Mouse (Mus musculus): Measurements from ENCODE around the gene Elovl4. TPM values are rescaled to one million over a fixed set of nuclear protein-coding genes. Genes with fewer than 3 reads are reported as not detected.
A peak's percentile ranks its signal among the peaks of the same experiment; 100 is the strongest.

Gene Elovl4
- polyA plus RNA-seq, 1 experiment from 2014 or later, result 0.53 TPM

DNA sequence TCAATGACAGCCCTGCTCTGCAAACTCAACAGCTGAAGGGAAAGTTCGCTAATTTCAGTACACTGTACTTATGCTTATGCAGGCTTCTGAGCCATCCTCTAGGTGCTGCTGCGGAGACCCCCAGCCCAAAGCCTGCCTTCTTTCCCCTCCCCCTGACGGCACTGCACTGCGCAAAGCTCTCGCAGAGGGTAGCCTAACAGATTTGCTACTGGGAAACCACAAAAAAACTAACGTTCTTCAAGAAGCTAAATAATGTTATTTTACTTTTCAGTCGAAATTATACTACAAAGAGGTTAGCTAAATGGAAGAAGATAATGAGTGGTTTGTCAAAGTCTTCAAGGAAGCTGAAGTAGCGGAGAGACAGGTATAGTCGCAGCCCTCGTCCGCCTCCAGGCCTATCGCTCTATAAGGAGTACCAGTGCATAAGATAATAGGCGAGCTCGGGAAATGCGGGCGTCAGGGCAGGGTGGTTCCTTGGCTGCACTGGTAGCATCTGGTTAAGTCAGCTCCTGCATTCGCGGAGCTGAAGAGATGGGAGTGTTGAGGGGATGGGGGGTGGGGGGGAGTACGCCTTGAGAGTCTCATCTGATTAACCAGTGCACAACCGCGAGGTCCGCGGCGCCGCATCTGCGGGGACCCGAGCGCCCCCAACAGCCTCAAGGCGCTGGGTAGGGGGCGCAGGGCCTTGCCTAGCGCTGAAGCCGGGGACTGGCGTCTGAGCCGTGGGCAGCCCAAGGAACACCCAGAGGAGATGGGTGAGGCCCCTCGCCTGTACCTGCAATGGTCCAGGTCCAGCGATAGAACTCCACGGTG, 707 bp downstream of the Elovl4 start:
- Histone ChIP-seq H3K4me3 (replicated peaks) (peak overlapping the region; percentile 52), H3K27ac (no peak overlapping the region), H3K4me1 (replicated peaks) (peaks cover 13% of the 10 kb centered on the region), H3K4me2 (peak overlapping the region; percentile 70), H3K27me3 (peaks cover 45% of the 10 kb centered on the region), H3K9ac (no peak overlapping the region), H3K36me3 (no peaks in the 10 kb centered on the region), H3K9me3 (replicated peaks) (no peaks in the 10 kb centered on the region)
- ATAC-seq (ENCODE audit: low read depth), result no peak
- 1% methylated on average over 37 of the region's 37 CpGs for WGBS (ENCODE audit: insufficient replicate concordance)
- no peak for DNase-seq

DNA sequence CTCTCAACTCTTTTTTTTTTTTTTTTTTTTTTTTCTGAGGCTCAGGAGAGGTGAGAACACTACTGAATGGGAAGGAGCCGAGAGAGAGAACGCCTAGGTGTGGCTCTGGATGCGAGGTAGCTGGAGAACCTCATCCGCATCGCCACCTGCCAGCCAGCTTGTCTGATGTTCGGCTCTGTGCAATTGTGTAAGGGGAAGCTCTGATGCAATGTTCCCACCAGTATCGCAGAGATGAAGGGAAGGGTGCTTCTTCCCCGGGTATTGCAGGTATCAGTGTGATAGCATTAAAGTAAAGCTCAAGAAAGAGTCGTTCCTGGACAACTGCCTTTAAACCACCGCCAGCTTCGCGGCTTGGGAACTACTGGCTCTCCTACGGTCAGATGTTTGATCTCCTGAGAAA, 1.7 kb downstream of the Elovl4 start:
- Histone ChIP-seq H3K36me3 (no peaks in the 10 kb centered on the region), H3K4me2 (no peak overlapping the region), H3K4me1 (replicated peaks) (peaks cover 13% of the 10 kb centered on the region), H3K4me3 (replicated peaks) (no peak overlapping the region), H3K9me3 (replicated peaks) (no peaks in the 10 kb centered on the region), H3K9ac (no peak overlapping the region), H3K27me3 (peaks cover 45% of the 10 kb centered on the region), H3K27ac (no peak overlapping the region)
- 45% methylated on average over 13 of the region's 13 CpGs for WGBS (ENCODE audit: insufficient replicate concordance)
- ATAC-seq (ENCODE audit: low read depth) (no peak), DNase-seq (no peak)

DNA sequence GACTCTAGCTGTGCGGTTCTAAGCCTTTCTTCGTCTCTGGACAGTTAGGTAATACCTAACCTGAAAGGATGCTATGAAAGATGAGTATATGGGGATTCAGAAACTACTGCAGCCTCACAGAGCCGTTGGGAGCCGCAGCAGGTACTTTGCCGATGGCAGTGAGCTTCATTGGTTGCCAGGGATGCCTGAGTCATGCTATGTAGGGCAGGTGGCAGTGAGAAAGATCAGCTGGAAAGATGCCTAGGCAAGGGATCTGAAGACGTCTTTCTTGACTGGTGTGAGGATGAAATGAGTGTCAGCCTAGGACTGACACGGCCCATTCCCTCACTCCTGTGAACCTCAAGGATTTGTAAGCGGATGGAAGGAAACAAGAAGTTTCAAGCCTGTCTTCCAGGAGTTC, 8.2 kb downstream of the Elovl4 start:
- Histone ChIP-seq H3K36me3 (no peaks in the 10 kb centered on the region), H3K27ac (no peak overlapping the region), H3K4me1 (replicated peaks) (no peaks in the 10 kb centered on the region), H3K4me2 (no peak overlapping the region), H3K27me3 (0 out of 2 replicates have a peak, but pooled peaks cover 4% of the 10 kb centered on the region), H3K9ac (no peak overlapping the region), H3K4me3 (replicated peaks) (no peak overlapping the region), H3K9me3 (replicated peaks) (no peaks in the 10 kb centered on the region)
- ATAC-seq (ENCODE audit: low read depth) (no peak), DNase-seq (no peak)
- whole genome bisulfite sequencing (ENCODE audit: insufficient replicate concordance), result 70% methylated on average over 8 of the region's 8 CpGs

DNA sequence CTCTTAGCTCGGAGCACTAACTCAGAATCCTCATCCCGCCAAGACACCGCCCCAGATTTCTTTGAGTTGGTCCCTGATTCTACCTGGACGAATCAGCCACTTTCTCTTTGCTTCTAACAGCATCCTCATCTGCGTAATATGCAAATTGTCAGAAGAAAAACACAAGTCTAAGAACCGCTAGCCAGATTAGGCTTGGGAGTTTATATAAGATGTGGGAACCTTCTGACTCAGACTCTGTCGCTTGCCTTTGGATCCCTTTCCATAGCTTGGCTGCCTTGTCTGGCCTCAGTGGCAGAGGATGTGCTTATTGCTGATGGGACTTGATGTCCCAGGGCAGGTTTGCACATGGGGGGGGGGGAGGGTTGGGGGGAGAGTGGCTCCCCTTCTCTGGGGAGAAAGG, 9.2 kb downstream of the Elovl4 start:
- H3K27me3 ChIP-seq, result no peaks in the 10 kb centered on the region
- no peak for ATAC-seq (ENCODE audit: low read depth)
- WGBS (ENCODE audit: insufficient replicate concordance), result 70% methylated on average over 7 of the region's 7 CpGs
- no peaks in the 10 kb centered on the region for H3K36me3 ChIP-seq
- no peak for DNase-seq
- H3K27ac ChIP-seq, result no peak overlapping the region
- no peak overlapping the region for H3K4me2 ChIP-seq
- H3K9me3 ChIP-seq (replicated peaks), result no peaks in the 10 kb centered on the region
- no peak overlapping the region for H3K4me3 ChIP-seq (replicated peaks)
- H3K9ac ChIP-seq, result no peak overlapping the region
- no peaks in the 10 kb centered on the region for H3K4me1 ChIP-seq (replicated peaks)

DNA sequence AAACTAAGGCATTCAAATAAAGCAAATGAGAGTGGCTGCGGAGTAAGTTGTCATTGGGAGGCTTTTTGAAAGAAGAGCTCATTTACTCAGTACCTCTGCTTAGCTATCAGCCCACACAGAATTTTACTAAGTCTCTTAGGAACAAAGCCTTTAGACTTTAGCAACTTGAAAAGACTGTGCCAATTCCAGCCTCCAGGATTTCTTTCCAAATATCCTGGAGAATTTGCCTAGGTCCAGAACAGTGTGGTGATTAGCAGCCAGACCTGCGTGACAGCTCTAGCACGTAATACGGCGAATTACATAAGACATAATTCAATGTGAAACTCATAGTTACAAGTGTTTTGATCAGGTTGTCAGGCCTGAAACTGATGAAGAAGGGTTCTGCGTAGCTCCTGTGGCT, 16.8 kb downstream of the Elovl4 start:
- DNase-seq (no peak), ATAC-seq (ENCODE audit: low read depth) (no peak)
- Histone ChIP-seq H3K4me2 (no peak overlapping the region), H3K27ac (no peak overlapping the region), H3K4me3 (replicated peaks) (no peak overlapping the region), H3K9ac (no peak overlapping the region), H3K4me1 (replicated peaks) (no peaks in the 10 kb centered on the region), H3K36me3 (no peaks in the 10 kb centered on the region), H3K27me3 (no peaks in the 10 kb centered on the region), H3K9me3 (replicated peaks) (no peaks in the 10 kb centered on the region)
- WGBS (ENCODE audit: insufficient replicate concordance), result 79% methylated on average over 6 of the region's 6 CpGs

DNA sequence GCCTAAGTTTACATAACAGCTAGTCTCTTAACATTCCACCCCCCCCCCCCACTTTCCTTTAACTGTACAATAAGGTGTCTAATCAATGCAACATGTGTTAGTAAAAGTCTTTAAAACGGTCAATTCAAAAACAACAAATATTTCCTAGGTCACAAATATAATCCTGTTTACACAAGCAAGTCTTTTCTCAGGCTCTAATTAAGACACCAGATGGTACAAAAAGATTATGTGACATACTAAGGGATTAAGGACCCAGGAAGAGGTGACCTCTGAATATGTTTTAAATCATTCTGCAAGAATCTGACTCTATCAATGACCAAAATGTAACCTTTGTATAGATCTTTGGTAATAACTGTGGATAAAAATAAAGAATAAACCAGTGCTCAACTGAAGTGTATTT, 20.6 kb downstream of the Elovl4 start:
- no peak overlapping the region for H3K9ac ChIP-seq
- DNase-seq (no peak), ATAC-seq (ENCODE audit: low read depth) (no peak)
- H3K27ac ChIP-seq, result no peak overlapping the region
- no peaks in the 10 kb centered on the region for H3K9me3 ChIP-seq (replicated peaks)
- H3K4me3 ChIP-seq (replicated peaks), result no peak overlapping the region
- H3K4me2 ChIP-seq, result no peak overlapping the region
- H3K27me3 ChIP-seq, result no peaks in the 10 kb centered on the region
- no peaks in the 10 kb centered on the region for H3K36me3 ChIP-seq
- no peaks in the 10 kb centered on the region for H3K4me1 ChIP-seq (replicated peaks)
- 51% methylated on average over 1 of the region's 1 CpGs for WGBS (ENCODE audit: insufficient replicate concordance)

DNA sequence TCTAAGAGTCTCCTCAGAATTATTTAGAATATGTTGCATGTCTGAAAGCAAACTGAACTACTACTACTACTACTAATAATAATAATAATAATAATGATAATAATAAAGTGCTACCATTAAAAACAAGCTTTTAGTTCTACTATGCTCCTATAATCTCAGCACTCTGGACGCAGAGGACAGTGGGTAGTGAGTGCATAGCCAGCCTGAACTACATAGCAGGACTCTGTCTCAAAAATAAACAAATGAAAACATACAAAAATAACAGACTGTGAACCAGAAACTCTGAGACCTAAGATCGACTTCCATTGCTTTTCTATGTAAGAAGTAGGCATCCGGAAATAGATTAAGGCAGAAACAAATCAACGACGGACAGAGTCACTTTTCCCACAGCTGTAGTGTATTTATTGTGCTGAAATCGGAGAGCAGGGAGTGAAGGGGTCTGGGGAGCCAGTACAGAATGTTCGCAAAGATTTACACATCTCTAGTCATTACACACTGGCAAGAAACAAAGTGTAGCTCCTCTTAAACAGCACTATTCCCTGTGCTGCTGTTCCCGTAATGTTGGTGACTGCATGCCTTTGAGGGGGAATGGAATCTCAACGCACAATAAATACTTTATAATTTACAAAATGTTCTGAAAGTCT, 27.6 kb downstream of the Elovl4 start:
- ATAC-seq (ENCODE audit: low read depth), result no peak
- Histone ChIP-seq H3K27me3 (no peaks in the 10 kb centered on the region), H3K36me3 (no peaks in the 10 kb centered on the region), H3K4me1 (replicated peaks) (no peaks in the 10 kb centered on the region), H3K27ac (no peak overlapping the region), H3K4me2 (no peak overlapping the region), H3K4me3 (replicated peaks) (no peak overlapping the region), H3K9ac (no peak overlapping the region), H3K9me3 (replicated peaks) (no peaks in the 10 kb centered on the region)
- WGBS (ENCODE audit: insufficient replicate concordance), result 70% methylated on average over 9 of the region's 9 CpGs
- DNase-seq, result no peak

DNA sequence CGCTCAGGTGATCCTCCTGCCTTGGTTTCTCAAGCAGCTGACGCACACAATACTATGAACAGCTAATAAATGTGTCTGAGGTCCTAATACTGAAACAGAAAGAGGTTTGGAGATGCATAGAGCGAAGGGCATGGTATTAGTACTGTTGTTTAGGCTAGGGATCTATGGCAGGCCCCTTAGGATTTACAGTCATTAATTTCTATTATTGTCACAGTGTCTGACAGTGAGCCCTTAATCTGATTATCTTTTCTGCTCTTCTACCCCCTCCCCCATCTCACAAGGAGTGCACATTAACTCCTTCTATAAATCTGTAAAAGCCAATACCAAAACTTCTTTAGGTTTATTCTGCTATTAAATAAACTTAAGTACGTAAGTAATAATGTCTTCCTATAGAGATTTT, 44.8 kb downstream of the Elovl4 start:
- no peak overlapping the region for H3K9ac ChIP-seq
- H3K4me1 ChIP-seq (replicated peaks), result no peaks in the 10 kb centered on the region
- H3K4me3 ChIP-seq (replicated peaks), result no peak overlapping the region
- no peak for DNase-seq
- no peaks in the 10 kb centered on the region for H3K9me3 ChIP-seq (replicated peaks)
- WGBS (ENCODE audit: insufficient replicate concordance), result 67% methylated on average over 4 of the region's 4 CpGs
- H3K27ac ChIP-seq, result no peak overlapping the region
- H3K36me3 ChIP-seq, result no peaks in the 10 kb centered on the region
- no peak overlapping the region for H3K4me2 ChIP-seq
- ATAC-seq (ENCODE audit: low read depth), result no peak
- H3K27me3 ChIP-seq, result no peaks in the 10 kb centered on the region

DNA sequence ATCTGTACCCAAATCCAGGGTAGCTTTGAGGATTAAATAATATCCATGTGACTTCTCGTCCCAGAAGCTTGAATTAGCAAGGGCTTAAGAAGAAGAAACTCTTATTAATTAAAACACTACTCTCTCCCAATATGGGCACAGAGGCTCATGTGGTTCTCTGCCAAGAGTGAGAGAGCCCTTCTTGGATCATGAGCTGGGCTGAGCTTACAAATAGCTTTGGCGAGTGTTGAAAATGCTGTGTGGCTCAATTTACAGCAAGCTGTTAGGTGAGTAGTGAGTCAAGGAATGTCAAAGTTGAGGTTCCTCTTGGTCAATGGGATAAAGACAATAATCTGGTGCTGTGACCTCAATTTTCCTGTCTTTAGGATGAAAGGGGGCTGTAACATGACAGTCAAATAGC, 74.2 kb downstream of the Elovl4 start:
- H3K4me3 ChIP-seq (replicated peaks), result no peak overlapping the region
- H3K36me3 ChIP-seq, result no peaks in the 10 kb centered on the region
- no peaks in the 10 kb centered on the region for H3K27me3 ChIP-seq
- H3K27ac ChIP-seq, result no peak overlapping the region
- no peaks in the 10 kb centered on the region; the same call in 1 of the 2 replicates for H3K4me1 ChIP-seq (replicated peaks)
- DNase-seq, result no peak
- no peak overlapping the region for H3K9ac ChIP-seq
- H3K4me2 ChIP-seq, result no peak overlapping the region
- no peak for ATAC-seq (ENCODE audit: low read depth)
- no peaks in the 10 kb centered on the region for H3K9me3 ChIP-seq (replicated peaks)
- 72% methylated on average over 2 of the region's 2 CpGs for WGBS (ENCODE audit: insufficient replicate concordance)

DNA sequence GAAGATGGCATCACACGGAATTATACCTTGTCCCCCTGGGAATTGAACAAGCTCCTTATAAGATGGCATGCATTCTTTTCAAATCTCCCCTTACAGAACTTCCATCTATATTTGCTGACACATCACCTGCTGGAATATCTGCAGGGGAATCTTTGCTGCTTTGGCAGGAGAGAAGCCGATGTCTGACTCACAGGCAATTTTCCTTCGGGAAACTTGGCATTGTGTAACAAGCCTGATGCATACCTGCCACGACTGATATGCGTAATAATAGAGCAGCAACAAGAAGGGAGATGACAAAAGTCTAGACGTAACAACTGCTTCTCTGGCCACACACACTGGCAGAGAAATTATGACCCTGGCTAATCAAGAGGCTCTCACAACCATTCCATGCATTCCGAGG, 75.2 kb downstream of the Elovl4 start:
- no peak for DNase-seq
- no peak for ATAC-seq (ENCODE audit: low read depth)
- no peak overlapping the region for H3K27ac ChIP-seq
- no peaks in the 10 kb centered on the region for H3K27me3 ChIP-seq
- 71% methylated on average over 7 of the region's 7 CpGs for WGBS (ENCODE audit: insufficient replicate concordance)
- H3K36me3 ChIP-seq, result no peaks in the 10 kb centered on the region
- no peak overlapping the region for H3K4me2 ChIP-seq
- no peaks in the 10 kb centered on the region; the same call in 1 of the 2 replicates for H3K4me1 ChIP-seq (replicated peaks)
- H3K9ac ChIP-seq, result no peak overlapping the region
- no peaks in the 10 kb centered on the region for H3K9me3 ChIP-seq (replicated peaks)
- H3K4me3 ChIP-seq (replicated peaks), result no peak overlapping the region
